Mouse (Mus musculus) erythroblast, adult 5-6 weeks (primary cell): ENCODE data around the gene Ecel1. TPM values are rescaled to one million over a fixed set of nuclear protein-coding genes. Genes with fewer than 3 reads are reported as not detected.

ENCODE experiments used
- ATAC-seq: replicated peaks from 2 replicates; pipeline ENCODE4 v1.8.0; 2016; ENCODE audit warnings: moderate number of reproducible peaks, mild to moderate bottlenecking, moderate TSS enrichment, inconsistent platforms; ENCODE audit not compliant: poor library complexity, low FRiP score, severe bottlenecking
- total RNA-seq, 2 experiments: library from RNA; stranded (forward) in 1 of 2; stranded (reverse) in 1 of 2; fragments of 150-400 nt in 1 of 2; fragments of 200-764, 138-1000 nt in 1 of 2; gene quantifications; 2 replicates each; pipeline versions ENCODE4 v1.2.3 to v1.2.4; 2015 to 2017; ENCODE audit warnings: low replicate concordance in 2 of 2

The Ecel1 gene
- total RNA-seq, 2 experiments from 2014 or later: not detected

GRCm38 (mm10) chr1:87172316-87172715, 16.0 kb upstream of the Ecel1 start:
- ATAC-seq: no peak

DNA sequence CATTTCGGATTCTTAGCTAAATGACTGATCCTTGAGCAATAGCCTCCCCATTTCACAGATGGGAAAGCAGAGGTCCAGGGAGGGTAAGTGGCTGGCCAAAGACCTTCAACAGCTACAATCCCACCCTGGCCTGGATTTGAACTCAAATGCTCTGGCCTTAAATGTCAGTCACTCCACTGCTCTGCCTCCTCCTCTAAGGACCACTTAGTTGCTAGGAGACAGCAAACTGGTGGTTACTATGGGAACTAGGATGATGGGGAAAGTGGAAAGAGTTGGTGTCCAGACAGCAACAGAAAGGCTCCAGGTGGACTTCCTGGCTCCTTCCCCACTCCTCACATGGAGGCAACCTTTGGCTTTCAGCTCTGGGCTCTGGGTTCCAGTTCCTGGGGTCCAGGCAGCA, 15.0 kb upstream of the Ecel1 start:
- no peak for ATAC-seq

- ATAC-seq: no peak
Observed at GRCm38 (mm10) chr1:87170458-87170857, 14.1 kb upstream of the Ecel1 start.

DNA sequence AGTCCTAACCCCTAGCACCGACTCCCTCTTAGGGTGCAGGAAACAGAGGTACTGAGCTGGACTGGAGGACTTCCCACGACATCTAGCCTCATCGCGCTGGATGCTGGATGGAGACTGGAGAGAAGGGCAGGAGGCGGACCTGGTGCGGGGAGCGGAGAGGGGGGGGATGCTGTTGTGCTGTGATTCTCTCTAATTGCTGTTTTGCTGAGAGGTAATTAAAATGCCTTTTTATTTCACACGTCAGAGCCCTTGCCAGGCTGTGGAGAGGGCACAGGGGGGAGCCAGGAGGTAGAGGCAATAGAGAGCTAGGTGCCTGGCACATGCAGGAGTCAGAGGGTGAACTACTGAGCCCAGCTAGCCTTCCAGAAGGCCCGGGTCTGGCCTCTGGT, 8.5 kb upstream of the Ecel1 start:
- ATAC-seq: no peak

- ATAC-seq: no peak
Observed at GRCm38 (mm10) chr1:87164164-87164795, 8.0 kb upstream of the Ecel1 start.

DNA sequence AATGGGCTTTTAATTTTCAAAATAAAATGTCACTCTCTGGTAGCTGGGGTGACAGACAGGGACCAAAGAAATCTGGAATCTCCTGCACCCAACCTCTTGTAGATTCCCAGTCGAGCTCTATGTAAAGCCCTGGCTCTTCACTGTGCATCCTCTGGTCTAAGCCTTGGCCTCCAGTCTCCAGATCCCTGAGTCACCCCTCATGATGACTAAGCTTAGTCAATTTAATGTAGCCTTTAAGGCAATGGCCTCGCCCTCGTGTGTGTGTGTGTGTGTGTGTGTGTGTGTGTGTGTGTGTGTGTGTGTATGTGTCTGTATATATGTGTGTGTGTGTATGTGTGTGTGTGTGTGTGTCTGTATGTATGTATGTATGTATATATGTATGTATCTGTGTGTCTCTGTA, 3.1 kb upstream of the Ecel1 start:
- no peak for ATAC-seq

DNA sequence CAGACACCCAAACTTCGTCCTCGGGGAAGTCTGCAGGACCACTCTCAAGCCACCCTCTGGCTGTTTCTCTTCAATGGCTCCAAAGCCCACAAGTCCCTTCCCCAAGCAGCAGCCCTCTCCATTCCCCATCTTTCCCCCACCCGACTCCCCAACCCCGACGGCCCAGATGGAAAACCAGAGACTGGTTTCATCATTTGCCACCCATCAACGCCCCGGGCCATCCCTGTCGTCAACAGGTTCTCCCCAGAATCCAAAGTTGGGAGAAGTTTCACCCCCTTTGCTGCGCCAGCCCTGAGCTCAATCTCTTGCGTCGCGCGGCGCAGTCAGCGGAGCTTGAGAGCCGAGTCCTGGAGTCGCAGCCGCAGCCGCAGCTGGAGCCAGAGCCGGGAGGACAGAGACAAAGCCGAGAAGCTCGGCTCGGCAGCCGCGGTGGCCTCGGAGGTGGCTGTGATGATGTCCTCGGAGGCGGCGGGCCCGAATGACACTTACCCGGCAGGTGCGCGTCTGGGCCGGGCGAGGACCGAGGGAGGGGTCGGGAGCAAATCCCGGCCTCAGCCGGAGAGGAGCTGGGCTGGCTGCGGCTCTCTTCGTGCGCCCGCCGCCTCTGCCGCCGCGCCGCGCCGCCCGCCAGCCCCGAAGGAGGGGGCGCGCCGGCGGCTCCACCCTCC, 656 bp downstream of the Ecel1 start:
- no peak for ATAC-seq

DNA sequence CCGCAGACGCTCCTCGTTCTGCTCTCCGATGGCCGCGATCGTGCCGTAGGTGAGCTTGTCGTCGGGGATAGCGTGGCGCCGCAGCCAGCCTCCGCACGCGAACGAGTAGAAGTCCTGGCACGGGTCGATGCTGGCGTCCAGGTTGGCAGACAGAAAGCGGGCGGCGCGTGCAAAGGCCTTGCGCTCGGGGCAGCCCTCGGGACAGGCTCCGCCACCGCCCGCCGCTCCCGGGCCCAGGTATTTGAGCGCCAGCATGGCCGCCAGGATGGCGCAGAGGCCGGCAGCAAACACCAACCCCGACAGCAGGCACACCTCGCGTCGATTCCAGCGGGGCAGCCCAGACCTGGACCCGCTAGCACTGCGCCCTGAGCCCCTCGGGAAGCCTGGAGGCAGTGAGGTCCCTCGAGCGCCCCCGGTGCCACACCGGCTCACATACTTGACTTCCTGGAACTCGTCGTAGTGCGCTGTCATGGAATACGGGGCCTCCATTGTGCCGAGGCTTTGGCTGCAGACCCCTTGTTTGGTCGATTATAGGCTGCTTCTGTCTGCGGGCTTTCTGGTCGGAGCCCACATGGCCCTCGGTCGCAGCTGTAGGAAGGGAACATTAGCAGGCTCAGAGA, 1.7 kb downstream of the Ecel1 start:
- no peak for ATAC-seq

- no peak for ATAC-seq
Observed at GRCm38 (mm10) chr1:87153776-87154500, 2.4 kb downstream of the Ecel1 start.

GRCm38 (mm10) chr1:87151286-87151685, 5.0 kb downstream of the Ecel1 start:
- no peak for ATAC-seq

- ATAC-seq: no peak
Observed at GRCm38 (mm10) chr1:87149422-87149821, 6.9 kb downstream of the Ecel1 start.

- ATAC-seq: no peak
Observed at GRCm38 (mm10) chr1:87143141-87143540, 13.2 kb downstream of the Ecel1 start.

DNA sequence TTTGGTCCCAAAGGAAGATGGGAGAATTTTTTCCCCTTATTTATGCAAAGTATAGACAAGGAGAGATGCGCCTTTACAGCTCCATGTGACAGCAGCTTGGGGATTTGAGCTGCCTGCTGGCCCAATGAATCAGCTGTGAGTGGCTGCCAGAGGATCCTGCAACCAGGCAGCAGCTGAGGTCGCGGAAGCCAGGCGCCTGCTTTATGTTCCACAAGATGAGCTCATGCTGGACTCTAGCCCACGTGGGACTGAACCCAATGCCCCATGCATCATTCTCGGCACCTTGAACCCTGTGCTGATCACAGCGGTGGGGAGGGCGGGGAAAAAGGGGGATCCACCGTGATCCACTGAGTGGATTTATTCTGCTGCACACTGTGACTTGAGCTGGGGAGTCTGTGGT, 13.9 kb downstream of the Ecel1 start:
- ATAC-seq: no peak

- ATAC-seq: no peak
Observed at GRCm38 (mm10) chr1:87141550-87141949, 14.8 kb downstream of the Ecel1 start.

DNA sequence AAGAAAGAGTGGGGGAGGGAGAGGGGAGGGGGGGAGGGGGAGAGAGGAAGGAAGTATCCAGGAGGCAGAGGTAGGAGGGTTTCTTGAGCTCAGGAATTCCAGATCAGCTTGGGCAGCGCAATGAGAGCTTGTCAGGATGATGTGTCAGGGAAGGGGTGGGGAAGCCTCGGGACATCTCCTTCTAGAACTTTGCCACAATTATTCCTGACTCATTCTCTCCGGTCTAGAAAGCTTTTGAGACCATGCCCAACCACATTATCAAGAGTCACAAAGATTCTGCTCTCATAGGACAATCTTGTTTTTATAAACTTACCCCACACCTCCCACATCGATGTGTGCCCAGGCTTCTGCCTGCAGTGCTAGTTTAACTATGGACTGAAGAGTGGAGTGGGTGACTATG, 24.5 kb downstream of the Ecel1 start:
- ATAC-seq: no peak

- ATAC-seq: no peak
Observed at GRCm38 (mm10) chr1:87127206-87128030, 28.9 kb downstream of the Ecel1 start.

- no peak for ATAC-seq
Observed at GRCm38 (mm10) chr1:87124673-87125072, 31.6 kb downstream of the Ecel1 start, which contains the start of gene Akp3. Akp3 (plus strand) TSS chr1:87124973.

- no peak for ATAC-seq
Observed at GRCm38 (mm10) chr1:87114784-87115183, 41.5 kb downstream of the Ecel1 start.

GRCm38 (mm10) chr1:87111719-87112354, 44.5 kb downstream of the Ecel1 start:
- ATAC-seq: no peak
